Mouse (Mus musculus) heart, embryonic 11.5 days (tissue): ENCODE data around the gene Gstm3. TPM values are rescaled to one million over a fixed set of nuclear protein-coding genes. Genes with fewer than 3 reads are reported as not detected.
"Not testable (repeated sequence)": the region's sequence is repeated elsewhere in the genome, so short reads cannot be mapped to it uniquely, and the experiment has no call there.

Experiments
- ATAC-seq: fragments of 200-750 bp; cut with Nextera tagmentation; replicated peaks from 2 replicates; pipeline ENCODE4 v1.8.0; 2017; ENCODE audit warnings: moderate library complexity; ENCODE audit not compliant: insufficient number of reproducible peaks, low FRiP score, low TSS enrichment
- H3K27ac ChIP-seq: fragments of 300-500 bp; sonication (generic); 2 replicates; pipeline ENCODE4 v1.5.1; 2014; ENCODE audit warnings: mild to moderate bottlenecking, low read depth, low read length
- H3K27me3 ChIP-seq: fragments of 300-500 bp; sonication (generic); 2 replicates; pipeline ENCODE4 v1.6.1; 2014; ENCODE audit warnings: mild to moderate bottlenecking, low read length, mixed read lengths; ENCODE audit not compliant: control insufficient read depth, insufficient read depth
- H3K36me3 ChIP-seq: fragments of 300-500 bp; sonication (generic); 2 replicates; pipeline ENCODE4 v1.6.1; 2014; ENCODE audit warnings: mild to moderate bottlenecking, low read length, moderate library complexity, mixed read lengths; ENCODE audit not compliant: control insufficient read depth, insufficient read depth
- H3K4me1 ChIP-seq: fragments of 300-500 bp; sonication (generic); 2 replicates; pipeline ENCODE4 v1.6.1; 2014; ENCODE audit warnings: low read length; ENCODE audit not compliant: control insufficient read depth, insufficient read depth
- H3K4me2 ChIP-seq: fragments of 300-500 bp; sonication (generic); 2 replicates; pipeline ENCODE4 v1.6.1; 2014; ENCODE audit warnings: mild to moderate bottlenecking, moderate library complexity
- H3K4me3 ChIP-seq: fragments of 300-500 bp; sonication (generic); 2 replicates; pipeline ENCODE4 v1.5.1; 2014; ENCODE audit warnings: low read depth, low read length
- H3K9ac ChIP-seq: fragments of 300-500 bp; sonication (generic); 2 replicates; pipeline ENCODE4 v1.6.1; 2014; ENCODE audit warnings: mild to moderate bottlenecking, low read depth, low read length, moderate library complexity
- H3K9me3 ChIP-seq: fragments of 300-500 bp; sonication (generic); replicated peaks from 2 replicates; pipeline ENCODE4 v1.6.1; 2016; ENCODE audit warnings: low read length; ENCODE audit not compliant: control insufficient read depth
- WGBS: fragments of 180-500 bp; shearing (Covaris S2); extraction: QIAGEN DNeasy Blood & Tissue Kit; methylation state at CpG from one replicate; pipeline ENCODE4 v1.1.7; 2014; ENCODE audit not compliant: insufficient replicate concordance; 5-methylcytosine and 5-hydroxymethylcytosine counted together
- polyA plus RNA-seq: library from polyadenylated mRNA; unstranded; fragments of >200 nt; fragmentation: Nextera tagmentation; extraction: Ambion mirVana; gene quantifications from 2 replicates; pipeline ENCODE4 v1.2.1, GENCODE M21; 2014

The Gstm3 gene
- polyA plus RNA-seq, 1 experiment from 2014 or later = 0.13 TPM

GRCm38 (mm10) chr3:107983771-107984170 lies 14.7 kb upstream of the Gstm3 start:
- 57% methylated on average over 3 of the region's 3 CpGs for WGBS
- no peak overlapping the region for H3K4me3 ChIP-seq
- H3K9ac ChIP-seq = no peak overlapping the region
- ATAC-seq = no peak
- no peaks in the 10 kb centered on the region for H3K27me3 ChIP-seq
- no peaks in the 10 kb centered on the region for H3K9me3 ChIP-seq
- no peak overlapping the region for H3K4me2 ChIP-seq
- no peak overlapping the region for H3K27ac ChIP-seq
- H3K36me3 ChIP-seq = no peaks in the 10 kb centered on the region
- no peaks in the 10 kb centered on the region; the same call in 1 of the 2 replicates for H3K4me1 ChIP-seq

GRCm38 (mm10) chr3:107982726-107983125 lies 13.6 kb upstream of the Gstm3 start:
- Histone ChIP-seq H3K4me1 (peaks cover 3% of the 10 kb centered on the region), H3K27ac (no peak overlapping the region), H3K4me2 (no peak overlapping the region), H3K9me3 (no peaks in the 10 kb centered on the region), H3K9ac (no peak overlapping the region), H3K4me3 (no peak overlapping the region), H3K36me3 (no peaks in the 10 kb centered on the region), H3K27me3 (no peaks in the 10 kb centered on the region)
- 64% methylated on average over 6 of the region's 6 CpGs for WGBS
- no peak for ATAC-seq

GRCm38 (mm10) chr3:107981261-107981660 lies 12.2 kb upstream of the Gstm3 start:
- peaks cover 5% of the 10 kb centered on the region for H3K4me1 ChIP-seq
- no peak overlapping the region for H3K27ac ChIP-seq
- H3K4me2 ChIP-seq = no peak overlapping the region
- H3K27me3 ChIP-seq = no peaks in the 10 kb centered on the region
- WGBS = 68% methylated on average over 3 of the region's 3 CpGs
- H3K4me3 ChIP-seq = no peak overlapping the region
- H3K9me3 ChIP-seq = no peaks in the 10 kb centered on the region
- no peak overlapping the region for H3K9ac ChIP-seq
- H3K36me3 ChIP-seq = no peaks in the 10 kb centered on the region
- ATAC-seq = no peak

- Histone ChIP-seq H3K4me3 (no peak overlapping the region), H3K9ac (no peak overlapping the region), H3K36me3 (no peaks in the 10 kb centered on the region), H3K4me1 (peaks cover 5% of the 10 kb centered on the region), H3K27ac (no peak overlapping the region), H3K4me2 (no peak overlapping the region), H3K9me3 (no peaks in the 10 kb centered on the region), H3K27me3 (no peaks in the 10 kb centered on the region)
- no peak for ATAC-seq
- 45% methylated on average over 3 of the region's 3 CpGs for WGBS
Observed at GRCm38 (mm10) chr3:107977691-107978090, 8.6 kb upstream of the Gstm3 start.

- Histone ChIP-seq H3K9me3 (no peaks in the 10 kb centered on the region), H3K4me1 (peaks cover 5% of the 10 kb centered on the region), H3K4me3 (no peak overlapping the region), H3K4me2 (no peak overlapping the region), H3K27me3 (no peaks in the 10 kb centered on the region; the same call in 1 of the 2 replicates), H3K9ac (no peak overlapping the region), H3K27ac (no peak overlapping the region), H3K36me3 (no peaks in the 10 kb centered on the region)
- WGBS = 76% methylated on average over 1 of the region's 1 CpGs
- no peak for ATAC-seq
Observed at GRCm38 (mm10) chr3:107974237-107974636, 5.2 kb upstream of the Gstm3 start.

- no peak overlapping the region for H3K27ac ChIP-seq
- no peak overlapping the region for H3K9ac ChIP-seq
- no peaks in the 10 kb centered on the region for H3K9me3 ChIP-seq
- no peak overlapping the region for H3K4me3 ChIP-seq
- 86% methylated on average over 3 of the region's 3 CpGs for WGBS
- H3K4me1 ChIP-seq = no peaks in the 10 kb centered on the region
- ATAC-seq = no peak
- no peak overlapping the region for H3K4me2 ChIP-seq
- no peaks in the 10 kb centered on the region for H3K36me3 ChIP-seq
- peaks cover 2% of the 10 kb centered on the region; the same call in 1 of the 2 replicates for H3K27me3 ChIP-seq
Observed at GRCm38 (mm10) chr3:107972070-107972469, 3.0 kb upstream of the Gstm3 start.

GRCm38 (mm10) chr3:107971101-107971500 lies 2.0 kb upstream of the Gstm3 start:
- H3K27ac ChIP-seq, H3K36me3 ChIP-seq, H3K9me3 ChIP-seq, ATAC-seq, H3K4me2 ChIP-seq, H3K4me3 ChIP-seq, H3K27me3 ChIP-seq, H3K9ac ChIP-seq, H3K4me1 ChIP-seq: not testable (repeated sequence)
- WGBS = 39% methylated on average over 3 of the region's 3 CpGs

- peaks cover 4% of the 10 kb centered on the region; the same call in 1 of the 2 replicates for H3K4me1 ChIP-seq
- no peaks in the 10 kb centered on the region for H3K36me3 ChIP-seq
- WGBS = 88% methylated on average over 5 of the region's 5 CpGs
- H3K4me3 ChIP-seq = no peak overlapping the region
- no peak overlapping the region for H3K27ac ChIP-seq
- ATAC-seq = no peak
- H3K9ac ChIP-seq = no peak overlapping the region
- H3K27me3 ChIP-seq = peaks cover 2% of the 10 kb centered on the region; the same call in 1 of the 2 replicates
- no peaks in the 10 kb centered on the region for H3K9me3 ChIP-seq
- H3K4me2 ChIP-seq = no peak overlapping the region
Observed at GRCm38 (mm10) chr3:107966631-107967030, 2.5 kb downstream of the Gstm3 start.

- whole genome bisulfite sequencing = 38% methylated on average over 1 of the region's 1 CpGs
- no peak for ATAC-seq
- Histone ChIP-seq H3K9ac (no peak overlapping the region), H3K27me3 (peaks cover 2% of the 10 kb centered on the region; the same call in 1 of the 2 replicates), H3K4me1 (peaks cover 4% of the 10 kb centered on the region; the same call in 1 of the 2 replicates), H3K9me3 (no peaks in the 10 kb centered on the region), H3K4me2 (no peak overlapping the region), H3K27ac (no peak overlapping the region), H3K4me3 (no peak overlapping the region), H3K36me3 (no peaks in the 10 kb centered on the region)
Observed at GRCm38 (mm10) chr3:107965592-107965991, 3.5 kb downstream of the Gstm3 start.
